Mouse (Mus musculus) erythroblast, embryonic 14.5 days (primary cell): Measurements from ENCODE around the gene Fam25c. TPM values are rescaled to one million over a fixed set of nuclear protein-coding genes. Genes with fewer than 3 reads are reported as not detected.
"Not testable (repeated sequence)": the region's sequence is repeated elsewhere in the genome, so short reads cannot be mapped to it uniquely, and the experiment has no call there.

Experiments used
- H3K27me3 ChIP-seq: 2 replicates; pipeline ENCODE4 v1.6.1; 2012; ENCODE audit warnings: inconsistent platforms; ENCODE audit not compliant: control insufficient read depth
- H3K36me3 ChIP-seq: 2 replicates; pipeline ENCODE4 v1.6.1; 2012; ENCODE audit warnings: mild to moderate bottlenecking, inconsistent platforms; ENCODE audit not compliant: control insufficient read depth
- H3K4me1 ChIP-seq: 2 replicates; pipeline ENCODE4 v1.6.1; 2012; ENCODE audit warnings: inconsistent platforms; ENCODE audit not compliant: control insufficient read depth
- H3K4me3 ChIP-seq: replicated peaks from 2 replicates; pipeline ENCODE3; 2012; ENCODE audit warnings: moderate library complexity, mild to moderate bottlenecking, inconsistent platforms
- H3K9me3 ChIP-seq: 2 replicates; pipeline ENCODE4 v1.6.1; 2012; ENCODE audit warnings: low read length, inconsistent platforms, mixed read lengths; ENCODE audit not compliant: control insufficient read depth
- GATA1 ChIP-seq: IDR thresholded peaks from 2 replicates; pipeline ENCODE4 v1.6.1; 2012; ENCODE audit warnings: low read length, inconsistent platforms, mixed read lengths
- TAL1 ChIP-seq: IDR thresholded peaks from 3 replicates; pipeline ENCODE4 v1.6.1; 2012; ENCODE audit warnings: low read length, inconsistent platforms, mixed read lengths
- polyA plus RNA-seq: library from polyadenylated mRNA; stranded (reverse); fragments of >175 nt; gene quantifications from 2 replicates; pipeline ENCODE4 v1.2.3, GENCODE M21; 2012

Fam25c gene
- polyA plus RNA-seq, 1 experiment = not detected

GRCm38 (mm10) chr14:34370921-34371320 is 15.7 kb upstream of the Fam25c start:
- Histone ChIP-seq H3K36me3 (no peaks in the 10 kb centered on the region), H3K4me3 (no peak overlapping the region), H3K9me3 (no peaks in the 10 kb centered on the region), H3K4me1 (no peaks in the 10 kb centered on the region), H3K27me3 (no peaks in the 10 kb centered on the region)
- TF ChIP-seq GATA1 = no peak
- TF ChIP-seq TAL1 = no peak

GRCm38 (mm10) chr14:34370203-34370602 is 15.0 kb upstream of the Fam25c start:
- no peaks in the 10 kb centered on the region for H3K36me3 ChIP-seq
- H3K27me3 ChIP-seq = no peaks in the 10 kb centered on the region
- H3K9me3 ChIP-seq = 0 out of 2 replicates have a peak, but pooled peaks cover 2% of the 10 kb centered on the region
- TF ChIP-seq GATA1 = no peak
- TF ChIP-seq TAL1 = no peak
- H3K4me1 ChIP-seq = no peaks in the 10 kb centered on the region
- no peak overlapping the region for H3K4me3 ChIP-seq

GRCm38 (mm10) chr14:34365147-34365507 is 9.9 kb upstream of the Fam25c start:
- Histone ChIP-seq H3K36me3 (no peaks in the 10 kb centered on the region), H3K4me1 (peaks cover 8% of the 10 kb centered on the region), H3K9me3 (0 out of 2 replicates have a peak, but pooled peaks cover 2% of the 10 kb centered on the region), H3K27me3 (peaks cover 5% of the 10 kb centered on the region; the same call in 1 of the 2 replicates), H3K4me3 (no peak overlapping the region)
- no peak for TF ChIP-seq GATA1
- TF ChIP-seq TAL1 = no peak

DNA sequence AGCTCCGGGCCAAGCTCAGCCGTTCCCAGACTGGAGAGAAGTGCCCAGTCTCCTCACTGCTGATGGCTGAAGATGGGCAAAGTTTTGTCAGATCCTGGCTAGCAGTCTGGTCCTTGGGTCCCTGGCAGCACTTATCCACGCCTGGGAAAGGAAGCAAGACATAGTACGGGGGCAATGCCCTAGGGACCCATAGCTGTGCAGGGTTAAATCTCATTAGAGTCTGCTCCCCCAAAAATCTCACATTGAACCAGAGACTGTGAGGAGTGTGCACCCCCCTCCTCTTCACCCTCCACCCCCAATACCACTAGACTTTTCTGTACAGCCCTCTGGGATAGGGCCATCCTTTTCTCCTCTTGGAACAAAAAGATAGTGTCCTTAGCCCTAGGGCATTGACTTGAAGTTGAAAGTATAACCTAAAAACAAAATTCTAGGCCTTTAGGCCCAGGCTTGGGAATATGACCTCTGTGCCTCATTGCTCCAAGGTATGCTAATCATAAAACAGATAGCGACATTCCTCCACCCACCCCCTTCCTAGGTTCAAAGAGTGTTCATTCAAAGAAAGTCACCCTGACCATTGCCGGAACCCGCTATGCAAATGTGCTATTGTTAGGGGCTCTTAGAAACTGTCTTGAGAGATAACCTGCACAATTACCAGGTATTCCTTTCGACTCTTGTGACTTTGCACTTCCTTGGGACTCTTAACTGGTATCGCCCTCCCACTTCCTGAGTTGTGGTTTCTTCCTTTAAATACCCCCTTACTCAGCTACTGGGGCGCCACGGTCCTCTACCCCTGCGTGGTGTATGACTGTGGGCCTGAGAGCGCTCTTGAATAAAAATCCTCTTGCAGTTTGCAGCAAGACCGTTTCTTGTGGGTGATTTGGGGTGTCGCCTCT is 9.3 kb upstream of the Fam25c start:
- not testable (repeated sequence) for H3K27me3 ChIP-seq, H3K4me1 ChIP-seq, H3K4me3 ChIP-seq, H3K36me3 ChIP-seq, H3K9me3 ChIP-seq

GRCm38 (mm10) chr14:34363490-34364253 is 8.4 kb upstream of the Fam25c start:
- Histone ChIP-seq H3K9me3 (0 out of 2 replicates have a peak, but pooled peaks cover 2% of the 10 kb centered on the region), H3K4me1 (peaks cover 8% of the 10 kb centered on the region), H3K36me3 (no peaks in the 10 kb centered on the region), H3K27me3 (peaks cover 5% of the 10 kb centered on the region; the same call in 1 of the 2 replicates), H3K4me3 (peak overlapping the region; percentile 36)
- TF ChIP-seq GATA1 (no peak), TAL1 (no peak)

DNA sequence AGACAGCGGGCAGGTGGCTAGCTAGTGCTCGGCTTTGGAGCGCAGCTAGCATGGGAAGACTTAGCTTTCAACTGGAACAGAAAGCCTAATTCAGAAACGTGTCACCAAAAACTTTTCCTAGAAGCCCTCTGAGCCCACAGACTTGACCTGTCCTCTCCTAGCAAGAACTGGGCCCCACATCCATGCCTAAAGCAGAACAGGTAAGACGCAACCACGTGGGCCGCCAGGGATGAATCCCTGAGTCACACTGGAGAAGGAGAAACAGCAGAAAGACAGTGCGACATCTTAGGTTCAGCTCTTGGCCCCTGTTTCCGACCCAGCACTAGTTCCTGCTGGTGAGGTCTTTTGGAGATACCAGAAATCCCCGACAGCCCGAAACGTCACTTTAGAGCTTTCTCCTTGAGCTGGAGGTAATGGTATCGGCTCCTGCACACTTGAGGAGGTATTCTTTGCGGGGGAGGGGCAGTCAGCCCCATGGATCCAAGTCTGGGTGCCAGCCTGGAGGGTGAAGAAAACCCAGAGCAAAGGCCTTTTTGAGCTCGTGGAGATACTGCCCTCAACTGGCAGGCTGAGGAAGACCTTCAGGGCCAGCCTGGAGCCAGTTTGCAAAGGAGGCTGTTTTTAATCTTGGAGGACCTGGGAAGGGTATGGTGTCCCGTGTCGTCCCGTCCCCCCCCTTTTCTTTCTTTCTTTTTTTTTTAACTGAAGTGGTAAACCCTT is 7.7 kb upstream of the Fam25c start:
- H3K36me3 ChIP-seq = no peaks in the 10 kb centered on the region
- no peak overlapping the region for H3K4me3 ChIP-seq
- peaks cover 8% of the 10 kb centered on the region for H3K4me1 ChIP-seq
- peaks cover 5% of the 10 kb centered on the region; the same call in 1 of the 2 replicates for H3K27me3 ChIP-seq
- H3K9me3 ChIP-seq = 0 out of 2 replicates have a peak, but pooled peaks cover 2% of the 10 kb centered on the region
- TF ChIP-seq GATA1 (no peak), TAL1 (no peak)

- Histone ChIP-seq H3K9me3 (0 out of 2 replicates have a peak, but pooled peaks cover 2% of the 10 kb centered on the region), H3K4me1 (peaks cover 8% of the 10 kb centered on the region), H3K4me3 (no peak overlapping the region), H3K27me3 (peaks cover 5% of the 10 kb centered on the region; the same call in 1 of the 2 replicates), H3K36me3 (no peaks in the 10 kb centered on the region)
- no peak for TF ChIP-seq TAL1
- no peak for TF ChIP-seq GATA1
Observed at GRCm38 (mm10) chr14:34362135-34362534, 6.9 kb upstream of the Fam25c start.

- Histone ChIP-seq H3K36me3 (no peaks in the 10 kb centered on the region), H3K4me1 (peaks cover 9% of the 10 kb centered on the region), H3K4me3 (no peak overlapping the region), H3K9me3 (no peaks in the 10 kb centered on the region), H3K27me3 (peaks cover 5% of the 10 kb centered on the region; the same call in 1 of the 2 replicates)
- TF ChIP-seq GATA1 = no peak
- TF ChIP-seq TAL1 = no peak
Observed at GRCm38 (mm10) chr14:34360251-34360650, 5.0 kb upstream of the Fam25c start.
